Mouse (Mus musculus): Measurements from ENCODE around the gene Gsto2. TPM values are rescaled to one million over a fixed set of nuclear protein-coding genes. Genes with fewer than 3 reads are reported as not detected.

Gsto2 gene
- polyA plus RNA-seq, 1 experiment from 2014 or later, result 1.0 TPM

DNA sequence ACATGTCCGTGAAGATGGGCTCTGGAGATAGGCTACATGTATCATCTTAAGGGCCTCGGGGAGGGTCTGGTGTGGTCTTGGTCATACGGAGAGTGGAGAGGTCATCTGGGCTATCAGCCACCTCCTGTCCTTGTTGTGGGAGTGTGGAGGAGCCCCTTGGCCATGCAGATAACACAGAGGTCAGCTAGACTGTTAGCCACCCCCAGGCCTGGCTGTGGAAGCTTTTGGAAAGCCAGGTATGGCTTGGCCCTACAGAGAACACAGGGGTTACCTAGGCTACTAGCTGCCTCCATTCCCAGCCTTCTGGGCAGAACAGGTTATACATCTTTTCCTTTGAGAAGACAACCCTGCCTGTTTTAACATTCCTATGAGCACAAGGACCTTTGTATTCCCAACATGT lies 2.8 kb upstream of the Gsto2 start:
- no peaks in the 10 kb centered on the region for H3K27me3 ChIP-seq

DNA sequence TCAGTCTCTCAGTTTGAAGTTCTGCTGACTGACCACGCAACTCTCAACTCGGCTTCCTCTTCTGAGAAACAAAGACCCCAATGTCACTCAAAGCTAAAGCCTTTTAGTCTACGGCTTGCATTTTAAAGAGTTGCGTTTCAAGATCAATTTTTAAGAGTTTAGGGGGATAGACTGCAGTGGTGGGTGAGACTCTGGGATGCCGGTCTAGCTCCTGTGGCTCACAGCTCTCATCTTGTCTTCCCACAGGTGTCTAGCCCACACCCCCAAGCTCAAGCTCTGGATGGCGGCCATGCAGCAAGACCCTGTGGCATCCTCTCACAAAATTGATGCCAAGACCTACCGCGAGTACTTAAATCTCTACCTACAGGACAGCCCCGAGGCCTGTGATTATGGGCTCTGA lies 1.3 kb upstream of the Gsto2 start:
- 94% methylated on average over 9 of the region's 9 CpGs for WGBS
- ATAC-seq (ENCODE audit: low read depth), result no peak

More for the DNA sequence above, 2.8 kb upstream of the Gsto2 start:
- H3K9me3 ChIP-seq, result no peaks in the 10 kb centered on the region
- 92% methylated on average over 3 of the region's 3 CpGs for WGBS
- H3K4me3 ChIP-seq, result no peak overlapping the region
- peaks cover 24% of the 10 kb centered on the region for H3K36me3 ChIP-seq
- no peak for ATAC-seq (ENCODE audit: low read depth)
- H3K9ac ChIP-seq, result no peak overlapping the region
- H3K4me1 ChIP-seq (replicated peaks), result peaks cover 10% of the 10 kb centered on the region
- H3K27ac ChIP-seq (replicated peaks), result no peak overlapping the region
- H3K4me2 ChIP-seq, result no peak overlapping the region

DNA sequence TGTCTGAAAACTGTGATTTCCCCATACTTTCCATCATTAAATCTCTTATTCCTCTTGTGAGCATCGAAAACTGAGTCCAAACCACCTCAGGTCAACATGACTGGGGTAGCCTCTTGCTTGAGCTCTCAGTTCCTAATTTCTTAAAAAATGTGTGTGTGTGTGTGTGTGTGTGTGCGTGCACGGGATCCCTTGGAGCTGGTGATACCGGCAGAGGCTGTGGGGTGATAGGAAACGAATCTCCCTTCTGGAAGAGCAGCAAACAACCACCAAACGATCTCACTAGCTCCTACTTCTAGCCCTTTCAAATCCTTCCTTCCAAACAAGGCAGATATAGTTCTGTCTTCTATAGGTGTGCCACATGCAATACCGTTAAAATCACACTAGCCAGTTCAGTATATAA lies 613 bp upstream of the Gsto2 start:
- peak overlapping the region; percentile 91 for H3K9ac ChIP-seq
- peaks cover 10% of the 10 kb centered on the region for H3K4me1 ChIP-seq (replicated peaks)
- ATAC-seq (ENCODE audit: low read depth), result no peak
- 86% methylated on average over 7 of the region's 7 CpGs for WGBS
- peak overlapping the region; percentile 69 for H3K4me3 ChIP-seq
- H3K36me3 ChIP-seq, result peaks cover 18% of the 10 kb centered on the region
- H3K4me2 ChIP-seq, result peak overlapping the region; percentile 74
- no peaks in the 10 kb centered on the region for H3K9me3 ChIP-seq
- no peaks in the 10 kb centered on the region for H3K27me3 ChIP-seq
- no peak overlapping the region; the same call in 1 of the 2 replicates for H3K27ac ChIP-seq (replicated peaks)

More for the DNA sequence above, 1.3 kb upstream of the Gsto2 start:
- no peaks in the 10 kb centered on the region for H3K9me3 ChIP-seq
- no peaks in the 10 kb centered on the region for H3K27me3 ChIP-seq
- no peak overlapping the region for H3K4me3 ChIP-seq
- no peak overlapping the region for H3K9ac ChIP-seq
- H3K4me1 ChIP-seq (replicated peaks), result peaks cover 10% of the 10 kb centered on the region
- H3K4me2 ChIP-seq, result no peak overlapping the region
- no peak overlapping the region for H3K27ac ChIP-seq (replicated peaks)
- peaks cover 24% of the 10 kb centered on the region for H3K36me3 ChIP-seq

DNA sequence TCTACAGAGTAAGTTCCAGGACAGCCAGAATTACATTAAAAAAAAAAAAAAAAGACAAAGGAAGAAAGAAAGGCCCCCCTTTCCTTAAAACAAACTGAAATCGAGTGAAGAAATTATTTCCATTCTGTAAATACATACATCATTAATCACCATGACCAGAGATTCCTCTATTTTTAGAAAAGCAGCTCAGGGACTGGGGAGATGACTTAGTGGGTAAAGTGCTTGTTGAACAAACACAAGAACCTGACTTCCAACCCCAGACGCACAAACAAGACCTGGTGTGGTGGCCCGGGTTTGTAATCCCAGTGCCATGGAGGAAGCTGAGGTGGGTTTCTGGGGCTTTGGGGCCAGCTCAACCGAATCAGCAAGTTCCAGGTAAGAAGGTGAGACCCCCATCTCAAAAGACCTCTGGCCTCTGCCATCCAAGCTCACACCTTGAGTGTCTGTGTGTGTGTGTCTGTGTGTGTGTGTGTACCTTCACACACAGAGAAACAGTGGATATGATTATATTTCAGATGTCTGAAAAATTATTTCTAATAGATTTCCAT lies 2.4 kb downstream of the Gsto2 start:
- no peak overlapping the region for H3K4me2 ChIP-seq
- no peak overlapping the region for H3K27ac ChIP-seq (replicated peaks)
- no peak overlapping the region for H3K4me3 ChIP-seq
- H3K36me3 ChIP-seq, result peaks cover 8% of the 10 kb centered on the region; the same call in 1 of the 2 replicates
- 74% methylated on average over 4 of the region's 4 CpGs for WGBS
- 0 out of 2 replicates have a peak, but pooled peaks cover 3% of the 10 kb centered on the region for H3K27me3 ChIP-seq
- peaks cover 10% of the 10 kb centered on the region for H3K4me1 ChIP-seq (replicated peaks)
- ATAC-seq (ENCODE audit: low read depth), result no peak
- H3K9ac ChIP-seq, result no peak overlapping the region
- H3K9me3 ChIP-seq, result no peaks in the 10 kb centered on the region

DNA sequence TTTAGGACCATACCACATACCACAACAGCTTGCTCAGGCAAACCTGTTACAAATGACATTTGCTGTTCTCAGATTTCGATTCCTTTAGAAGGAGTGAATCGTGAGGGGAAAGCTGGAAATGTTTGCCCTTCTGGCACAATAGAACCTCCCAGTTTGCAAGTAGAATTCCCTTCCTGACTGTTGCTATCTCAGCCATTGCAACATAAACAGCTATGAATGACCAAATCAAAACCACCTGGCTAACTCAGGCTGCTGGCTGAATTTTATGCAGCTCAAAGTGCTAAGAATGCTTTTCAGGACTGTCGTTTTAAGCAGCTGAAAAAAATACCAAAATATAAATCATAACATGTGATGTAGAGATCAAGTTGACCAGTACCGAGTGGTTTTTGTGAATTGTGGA lies 3.6 kb downstream of the Gsto2 start:
- Histone ChIP-seq H3K4me1 (replicated peaks) (peaks cover 10% of the 10 kb centered on the region), H3K4me2 (no peak overlapping the region), H3K9ac (no peak overlapping the region), H3K27ac (replicated peaks) (no peak overlapping the region), H3K4me3 (no peak overlapping the region), H3K9me3 (no peaks in the 10 kb centered on the region), H3K27me3 (0 out of 2 replicates have a peak, but pooled peaks cover 3% of the 10 kb centered on the region), H3K36me3 (peaks cover 6% of the 10 kb centered on the region; the same call in 1 of the 2 replicates)
- WGBS, result 75% methylated on average over 4 of the region's 4 CpGs
- ATAC-seq (ENCODE audit: low read depth), result no peak

DNA sequence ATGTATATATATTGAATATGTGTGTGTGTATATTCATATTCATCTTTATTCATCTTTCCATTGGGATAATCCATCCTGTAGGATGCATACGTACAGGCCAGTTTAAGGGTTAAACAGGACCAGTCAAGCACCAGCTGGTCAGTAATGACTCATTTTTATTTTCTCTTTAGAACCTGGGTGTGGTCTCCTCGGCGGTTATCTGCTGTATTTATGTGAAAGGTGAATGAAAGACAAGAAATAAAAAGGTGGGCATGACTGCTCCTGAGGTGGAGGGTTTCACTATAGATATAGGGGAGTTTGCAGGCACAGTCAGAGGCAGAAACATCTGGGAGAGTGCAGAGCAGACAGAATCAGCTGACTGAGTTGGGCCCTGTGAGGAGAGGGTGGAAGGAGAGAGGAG lies 4.2 kb downstream of the Gsto2 start:
- Histone ChIP-seq H3K27me3 (0 out of 2 replicates have a peak, but pooled peaks cover 3% of the 10 kb centered on the region), H3K4me1 (replicated peaks) (peaks cover 9% of the 10 kb centered on the region), H3K4me3 (no peak overlapping the region), H3K9me3 (no peaks in the 10 kb centered on the region), H3K36me3 (no peaks in the 10 kb centered on the region; the same call in 1 of the 2 replicates), H3K4me2 (no peak overlapping the region), H3K27ac (replicated peaks) (no peak overlapping the region), H3K9ac (no peak overlapping the region)
- WGBS, result 68% methylated on average over 3 of the region's 3 CpGs
- no peak for ATAC-seq (ENCODE audit: low read depth)

DNA sequence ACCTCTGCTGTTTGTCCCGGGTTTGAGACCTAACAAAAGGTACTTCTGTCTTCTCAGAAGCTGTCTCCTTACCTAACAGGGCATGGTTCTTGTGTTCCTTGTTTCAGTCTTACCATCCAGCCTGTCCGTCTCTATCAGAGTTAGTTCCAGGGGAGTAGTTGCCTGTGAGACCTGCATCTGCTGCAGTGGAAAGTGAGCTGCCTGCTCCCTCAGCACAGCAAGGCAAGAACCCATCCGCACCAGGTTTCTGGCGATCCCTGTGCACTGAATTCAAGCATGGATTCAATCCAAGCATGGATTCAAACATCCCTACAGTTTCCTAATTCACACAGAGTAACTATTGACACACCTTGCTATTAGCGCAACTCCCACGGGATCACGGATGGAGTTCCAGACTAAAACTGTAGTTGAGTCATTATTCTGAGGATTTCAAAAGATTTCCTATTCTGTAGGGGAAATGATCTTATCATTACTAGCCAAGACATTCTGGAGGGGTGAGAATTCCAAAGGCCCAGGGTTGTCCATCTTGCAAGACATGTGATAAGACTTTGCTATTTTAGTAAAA lies 4.8 kb downstream of the Gsto2 start:
- H3K9me3 ChIP-seq, result no peaks in the 10 kb centered on the region
- WGBS, result 82% methylated on average over 7 of the region's 7 CpGs
- ATAC-seq (ENCODE audit: low read depth), result no peak
- peaks cover 4% of the 10 kb centered on the region; the same call in 1 of the 2 replicates for H3K4me1 ChIP-seq (replicated peaks)
- H3K4me3 ChIP-seq, result no peak overlapping the region
- no peaks in the 10 kb centered on the region for H3K36me3 ChIP-seq
- H3K4me2 ChIP-seq, result no peak overlapping the region
- no peak overlapping the region for H3K27ac ChIP-seq (replicated peaks)
- 0 out of 2 replicates have a peak, but pooled peaks cover 7% of the 10 kb centered on the region for H3K27me3 ChIP-seq
- no peak overlapping the region for H3K9ac ChIP-seq

DNA sequence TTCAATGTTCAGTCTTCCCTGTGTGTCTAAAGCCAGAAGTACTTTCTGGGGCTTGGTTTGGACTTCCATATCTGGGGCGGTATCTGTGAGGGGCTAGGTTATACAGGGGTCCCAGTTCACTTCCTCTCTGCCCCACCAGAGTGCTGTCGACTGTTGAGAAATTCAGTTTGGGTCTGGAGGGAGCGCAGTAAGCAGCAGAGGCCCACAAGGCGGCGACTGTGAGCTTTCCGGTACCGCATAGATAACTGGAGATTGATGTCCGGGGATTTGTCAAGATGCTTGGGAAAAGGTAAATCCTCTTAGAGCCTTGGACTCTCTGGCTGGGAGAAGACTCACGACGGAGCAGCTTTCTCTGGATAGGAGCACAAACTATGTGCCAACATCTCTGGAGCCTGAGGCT lies 6.2 kb downstream of the Gsto2 start:
- ATAC-seq (ENCODE audit: low read depth), result no peak
- H3K27me3 ChIP-seq, result 0 out of 2 replicates have a peak, but pooled peaks cover 8% of the 10 kb centered on the region
- H3K36me3 ChIP-seq, result no peaks in the 10 kb centered on the region
- no peak overlapping the region for H3K4me3 ChIP-seq
- 30% methylated on average over 10 of the region's 10 CpGs for WGBS
- no peak overlapping the region for H3K27ac ChIP-seq (replicated peaks)
- H3K4me1 ChIP-seq (replicated peaks), result no peaks in the 10 kb centered on the region
- H3K4me2 ChIP-seq, result no peak overlapping the region
- no peaks in the 10 kb centered on the region for H3K9me3 ChIP-seq
- no peak overlapping the region for H3K9ac ChIP-seq

DNA sequence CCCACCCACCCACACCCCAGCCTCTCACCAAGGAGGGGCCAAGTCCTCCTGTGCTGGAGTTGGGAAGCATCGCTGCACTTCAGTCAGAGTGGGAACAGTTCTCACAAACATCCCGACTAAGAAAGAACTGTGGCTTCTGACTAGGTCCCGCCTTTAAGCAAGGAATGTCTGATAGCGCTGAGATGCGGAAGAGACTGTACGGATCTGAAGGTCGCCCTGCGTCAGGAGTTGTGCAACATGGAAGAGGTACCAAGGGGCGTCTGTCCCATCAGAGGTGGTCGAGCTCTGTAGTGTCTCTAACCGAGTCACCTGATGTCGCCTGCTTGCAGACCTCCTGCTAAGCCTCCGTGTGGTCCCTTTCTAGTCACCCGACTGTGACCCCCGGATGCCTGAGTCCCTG lies 10.9 kb downstream of the Gsto2 start:
- H3K4me1 ChIP-seq (replicated peaks), result no peaks in the 10 kb centered on the region; the same call in 1 of the 2 replicates
- no peaks in the 10 kb centered on the region for H3K9me3 ChIP-seq
- H3K4me2 ChIP-seq, result no peak overlapping the region
- 79% methylated on average over 15 of the region's 15 CpGs for WGBS
- no peak for ATAC-seq (ENCODE audit: low read depth)
- 0 out of 2 replicates have a peak, but pooled peaks cover 8% of the 10 kb centered on the region for H3K27me3 ChIP-seq
- no peak overlapping the region for H3K27ac ChIP-seq (replicated peaks)
- no peaks in the 10 kb centered on the region for H3K36me3 ChIP-seq
- H3K4me3 ChIP-seq, result no peak overlapping the region
- no peak overlapping the region for H3K9ac ChIP-seq

DNA sequence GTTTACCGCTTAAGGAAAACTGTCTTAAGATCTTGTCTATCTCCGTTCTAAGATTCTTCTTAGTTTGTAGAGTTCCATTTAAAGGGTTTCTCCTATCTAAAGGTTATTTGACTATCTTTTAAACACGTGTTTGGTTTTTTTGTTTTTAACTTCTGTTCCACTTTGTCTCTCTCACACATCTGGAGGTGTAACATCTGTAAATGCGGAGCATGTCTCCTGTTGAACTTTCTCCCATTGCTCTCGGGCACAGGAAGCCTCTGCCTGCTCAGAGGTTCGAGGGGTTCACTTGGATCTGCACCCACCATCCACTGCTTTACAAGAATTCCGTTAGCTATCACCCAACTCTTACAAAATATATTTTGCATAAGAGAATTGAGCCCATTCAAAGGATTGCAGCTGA lies 16.2 kb downstream of the Gsto2 start:
- Histone ChIP-seq H3K4me2 (no peak overlapping the region), H3K27me3 (no peaks in the 10 kb centered on the region), H3K4me1 (replicated peaks) (peaks cover 10% of the 10 kb centered on the region), H3K9me3 (no peaks in the 10 kb centered on the region), H3K4me3 (no peak overlapping the region), H3K27ac (replicated peaks) (no peak overlapping the region), H3K9ac (no peak overlapping the region), H3K36me3 (no peaks in the 10 kb centered on the region)
- WGBS, result 86% methylated on average over 7 of the region's 7 CpGs
- no peak for ATAC-seq (ENCODE audit: low read depth)

DNA sequence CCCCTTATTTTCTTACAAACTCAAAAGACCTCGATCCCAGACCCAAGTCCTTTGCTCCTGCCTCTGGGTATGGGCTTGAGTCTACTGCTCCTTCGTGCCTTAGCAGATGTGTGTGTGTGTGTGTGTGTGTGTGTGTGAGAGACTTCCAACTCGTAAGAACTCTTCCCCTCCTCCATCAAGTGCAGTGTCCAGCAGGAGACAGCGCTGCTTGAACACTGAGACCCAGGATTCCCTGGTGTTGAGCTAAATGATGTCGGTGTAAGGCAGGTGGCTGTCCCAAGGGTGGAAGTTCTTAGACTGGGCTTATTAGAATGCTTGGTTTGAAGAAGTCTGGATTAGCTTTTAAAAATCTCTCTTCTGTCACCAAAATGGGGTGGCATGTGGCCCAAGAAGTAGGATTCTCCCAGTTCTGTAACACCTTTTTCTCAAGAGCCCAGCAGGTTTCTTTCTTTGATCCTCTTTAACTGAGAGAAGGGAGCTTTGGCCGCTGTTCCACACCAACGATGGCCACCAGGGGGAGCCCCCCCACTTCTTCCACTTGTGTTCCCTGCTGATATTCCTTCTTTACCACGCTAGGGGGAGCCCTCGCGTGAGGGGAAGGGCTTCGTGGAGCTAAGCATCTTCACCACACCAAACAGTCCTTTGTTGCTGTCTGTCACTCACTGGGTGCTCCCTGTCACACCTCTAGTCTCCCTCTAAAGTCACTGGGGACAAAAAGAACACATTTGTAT lies 17.0 kb downstream of the Gsto2 start:
- WGBS, result 28% methylated on average over 11 of the region's 11 CpGs
- H3K27me3 ChIP-seq, result no peaks in the 10 kb centered on the region
- no peak overlapping the region for H3K4me3 ChIP-seq

DNA sequence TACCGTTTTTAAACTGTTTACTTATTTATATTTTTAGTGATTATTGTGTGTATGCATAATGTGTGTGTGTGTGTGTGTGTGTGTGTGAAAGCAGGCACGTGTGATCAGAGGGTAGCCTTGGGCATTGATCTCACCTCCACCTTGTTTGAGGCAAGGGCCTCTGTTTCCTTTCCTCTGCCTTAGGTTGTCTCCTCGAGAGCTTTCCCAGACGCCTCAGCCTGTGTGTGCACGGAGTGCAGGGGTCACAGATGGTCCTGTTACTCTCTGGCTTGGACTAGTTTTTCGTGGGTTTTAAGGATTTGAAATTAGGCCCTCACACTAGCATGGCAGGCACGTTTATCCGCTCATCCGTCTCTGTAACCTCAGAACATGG lies 17.5 kb downstream of the Gsto2 start:
- no peak overlapping the region for H3K27ac ChIP-seq (replicated peaks)
- H3K4me1 ChIP-seq (replicated peaks), result peaks cover 10% of the 10 kb centered on the region
- H3K4me3 ChIP-seq, result no peak overlapping the region
- no peaks in the 10 kb centered on the region for H3K36me3 ChIP-seq
- H3K27me3 ChIP-seq, result no peaks in the 10 kb centered on the region
- ATAC-seq (ENCODE audit: low read depth), result peak; percentile 32; the same call in 1 of the 2 replicates
- WGBS, result 65% methylated on average over 9 of the region's 9 CpGs
- H3K9me3 ChIP-seq, result no peaks in the 10 kb centered on the region
- no peak overlapping the region for H3K4me2 ChIP-seq
- no peak overlapping the region for H3K9ac ChIP-seq

More for the DNA sequence above, 17.0 kb downstream of the Gsto2 start:
- ATAC-seq (ENCODE audit: low read depth), result peak; percentile 76
- Histone ChIP-seq H3K9me3 (no peaks in the 10 kb centered on the region), H3K27ac (replicated peaks) (no peak overlapping the region), H3K4me2 (no peak overlapping the region), H3K4me1 (replicated peaks) (peaks cover 10% of the 10 kb centered on the region), H3K9ac (no peak overlapping the region), H3K36me3 (no peaks in the 10 kb centered on the region)
